Mouse (Mus musculus) gastrocnemius, adult 18-20 months (tissue): Measurements from ENCODE around the gene Nrros. TPM values are rescaled to one million over a fixed set of nuclear protein-coding genes. Genes with fewer than 3 reads are reported as not detected.

Source experiments
- DNase-seq: peaks from one replicate; pipeline ENCODE4 v3.0.0; 2021; ENCODE audit warnings: low spot score
- long read RNA-seq, 2 experiments: library from polyadenylated mRNA; stranded (forward); transcript quantifications; one replicate each; pipeline ENCODE4 v2.0.0; 2021
- total RNA-seq, 2 experiments: library from RNA; stranded (reverse); gene quantifications; 2 replicates each; pipeline ENCODE4 v1.2.3; 2021

Nrros gene
- total RNA-seq = 1 to 10 TPM; 1.3 to 2.1 TPM
- long read RNA-seq, experiment 1, partial matches to known transcripts = 0 of 4 reads
- long read RNA-seq, experiment 1, other reads (novel, unspliced or antisense) = 0 of 4 reads
- long read RNA-seq, experiment 2, partial matches to known transcripts = 0 of 3 reads
- long read RNA-seq, experiment 2, other reads (novel, unspliced or antisense) = 0 of 3 reads

DNA sequence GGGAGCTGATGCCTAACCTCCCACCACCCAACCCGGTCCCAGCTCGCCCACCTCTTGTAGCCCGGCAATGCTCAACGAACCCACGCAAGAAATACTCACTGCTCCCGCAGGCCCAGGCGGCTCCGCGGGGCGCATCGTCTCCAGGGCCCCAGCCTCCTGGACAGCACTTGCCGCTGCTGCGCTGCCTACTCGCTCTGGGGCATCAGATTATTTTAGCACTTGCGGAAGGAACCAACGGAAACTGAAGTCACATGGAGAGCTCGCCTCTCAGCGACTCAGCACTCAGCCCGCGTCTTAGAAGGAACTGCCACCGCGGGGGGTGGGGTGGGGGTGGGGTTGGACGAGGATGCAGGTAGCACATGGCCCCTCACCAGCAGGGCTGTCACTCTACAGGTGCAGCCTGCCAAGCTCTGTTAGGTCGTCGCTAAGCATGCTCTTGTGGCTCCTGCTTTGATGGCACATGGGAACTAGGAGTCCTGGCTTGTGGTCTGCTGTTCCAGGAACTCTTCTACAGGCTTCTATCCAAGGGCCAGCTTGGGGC lies at the start of gene Nrros:
Nrros (minus strand) TSS at position 314 of the 541 bp plus-strand sequence.
- peak; percentile 28 for DNase-seq

GRCm38 (mm10) chr16:32214804-32215576 lies 49.6 kb upstream of the Nrros start:
- DNase-seq = no peak

- DNase-seq = no peak
Observed at GRCm38 (mm10) chr16:32214156-32214555, 48.8 kb upstream of the Nrros start.

DNA sequence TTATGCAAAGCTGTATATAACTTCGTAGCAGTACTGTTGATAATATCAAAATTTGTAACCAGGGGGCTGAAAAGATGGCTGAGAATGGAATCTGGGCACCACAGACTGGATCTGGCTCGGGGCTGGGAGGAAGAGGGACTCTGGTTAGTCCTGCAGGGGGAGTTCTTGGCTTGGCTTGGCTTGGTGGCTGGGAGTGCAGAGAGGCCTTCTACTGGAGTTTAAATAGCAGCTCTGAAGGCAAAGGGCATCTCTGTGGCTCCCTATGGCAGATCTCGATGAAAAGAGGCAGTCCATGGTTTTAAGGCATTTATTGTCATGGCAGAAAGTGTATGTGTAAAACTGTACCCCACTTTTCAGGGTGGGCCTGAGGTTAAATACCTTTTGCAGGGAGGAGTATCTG lies 39.5 kb upstream of the Nrros start:
- DNase-seq = no peak

DNA sequence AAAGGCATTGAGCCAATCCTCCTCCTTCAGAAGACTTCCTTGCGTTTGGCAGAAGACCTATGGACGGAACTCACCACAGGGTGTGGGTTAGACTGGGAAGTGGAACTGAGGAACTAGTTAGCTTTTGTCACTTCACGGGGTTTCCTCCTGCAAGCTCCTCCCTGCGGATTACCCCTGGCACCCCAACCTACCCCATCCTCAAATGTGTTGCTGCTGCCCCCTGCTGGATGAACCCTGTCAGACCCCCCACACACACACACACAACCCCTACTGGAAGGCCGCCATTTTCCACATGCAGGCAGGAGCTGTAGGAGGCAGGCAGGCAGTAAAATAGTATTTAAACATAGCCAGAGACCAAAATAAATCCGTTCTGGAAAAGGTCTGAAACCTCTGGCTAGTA lies 37.3 kb upstream of the Nrros start:
- peak; percentile 66 for DNase-seq

GRCm38 (mm10) chr16:32201004-32201325 lies 35.6 kb upstream of the Nrros start:
- DNase-seq = no peak

- DNase-seq = no peak
Observed at GRCm38 (mm10) chr16:32200256-32201003, 35.0 kb upstream of the Nrros start.

- no peak for DNase-seq
Observed at GRCm38 (mm10) chr16:32190011-32190441, 24.6 kb upstream of the Nrros start.

DNA sequence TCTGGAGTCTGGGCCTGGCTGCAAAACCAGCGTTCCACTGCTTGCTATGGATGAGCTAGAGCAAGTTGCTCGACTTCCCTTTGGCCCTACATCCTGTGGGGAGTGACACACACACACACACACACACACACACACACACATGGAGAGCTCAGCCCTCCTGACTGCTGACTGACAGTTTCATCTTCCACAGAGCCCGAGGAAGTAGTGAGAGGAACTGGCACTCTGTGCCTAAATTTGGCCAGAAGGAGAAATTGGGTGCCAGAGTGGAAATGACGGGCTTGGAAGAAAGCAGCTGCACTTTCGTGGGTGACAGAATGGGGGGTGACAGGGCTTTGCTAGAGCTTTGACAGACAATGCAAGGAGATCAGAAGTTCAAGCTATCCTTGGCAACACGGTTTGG lies 23.7 kb upstream of the Nrros start:
- peak; percentile 25 for DNase-seq

- DNase-seq = no peak
Observed at GRCm38 (mm10) chr16:32186056-32186455, 20.7 kb upstream of the Nrros start.

DNA sequence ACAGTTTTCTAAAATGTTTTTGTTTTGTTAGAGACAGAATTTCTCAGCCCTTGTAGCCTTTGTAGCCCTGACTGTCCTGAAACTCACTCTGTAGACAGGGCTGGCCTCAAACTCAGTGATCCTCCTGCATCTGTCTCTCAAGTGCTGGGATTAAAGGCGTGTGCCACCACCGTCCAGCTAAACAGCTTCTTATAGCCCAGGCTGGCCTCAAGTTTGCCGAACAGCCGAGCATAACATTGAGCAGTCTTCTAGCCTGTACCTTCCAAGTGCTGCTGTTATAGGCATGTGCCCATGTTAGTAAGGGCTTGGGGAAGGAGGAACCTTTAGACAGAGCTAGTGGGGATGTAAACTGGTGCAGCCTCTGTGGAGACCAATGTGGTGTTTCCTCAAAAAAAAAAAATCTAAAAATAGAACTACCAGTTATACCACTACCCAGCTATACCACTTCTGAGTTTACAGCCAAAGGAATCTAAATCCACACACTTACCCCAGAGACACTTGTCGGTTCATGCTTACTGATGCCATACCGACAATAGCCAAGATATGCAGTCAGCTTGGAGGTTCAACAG lies 14.0 kb upstream of the Nrros start, which contains the start of gene Bex6:
Bex6 (plus strand) TSS at position 491 of the 569 bp plus-strand sequence.
- no peak for DNase-seq

GRCm38 (mm10) chr16:32176896-32177686 lies 11.7 kb upstream of the Nrros start:
- DNase-seq = no peak

GRCm38 (mm10) chr16:32175029-32175428 lies 9.6 kb upstream of the Nrros start:
- no peak for DNase-seq

DNA sequence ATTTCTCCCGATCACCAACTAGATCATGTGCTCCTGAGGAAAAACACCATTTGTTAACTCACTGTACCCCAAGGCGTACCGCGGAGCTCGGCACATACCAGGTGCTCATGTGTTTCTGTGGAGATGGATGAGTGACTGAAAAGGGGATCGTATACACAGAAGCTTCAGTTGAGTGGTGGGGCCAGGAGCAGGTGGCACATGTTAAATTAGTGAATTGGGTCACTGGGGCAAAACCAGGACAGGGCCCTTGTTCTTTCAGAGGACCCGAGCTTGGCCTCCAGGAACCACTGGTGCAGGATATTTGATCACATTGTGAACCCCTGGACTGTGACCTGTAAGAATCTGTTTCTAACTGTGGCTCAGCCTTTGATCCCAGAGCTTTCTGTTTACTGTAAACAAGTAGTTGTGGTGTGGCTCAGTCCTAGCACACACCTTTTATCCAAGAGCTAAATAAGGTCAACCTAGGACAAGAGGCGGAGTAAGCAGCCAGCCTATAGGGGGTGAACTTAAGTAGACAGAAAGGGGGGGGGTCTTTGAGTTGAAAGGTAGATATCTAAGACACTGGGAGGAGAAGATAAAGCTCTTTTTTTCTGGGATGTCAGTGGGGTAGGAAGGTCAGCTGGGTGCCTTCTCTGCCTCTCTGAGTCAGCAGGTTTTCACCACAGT lies 9.1 kb upstream of the Nrros start:
- no peak for DNase-seq

GRCm38 (mm10) chr16:32173401-32173800 lies 8.0 kb upstream of the Nrros start:
- no peak for DNase-seq

- DNase-seq = no peak
Observed at GRCm38 (mm10) chr16:32171031-32171731, 5.8 kb upstream of the Nrros start.

GRCm38 (mm10) chr16:32167819-32168545 lies 2.6 kb upstream of the Nrros start:
- DNase-seq = no peak

- no peak for DNase-seq
Observed at GRCm38 (mm10) chr16:32164396-32165027, 882 bp downstream of the Nrros start.

- DNase-seq = no peak
Observed at GRCm38 (mm10) chr16:32163891-32164290, 1.5 kb downstream of the Nrros start.
